Mouse (Mus musculus): ENCODE measurements around the gene Wdr26.

DNA sequence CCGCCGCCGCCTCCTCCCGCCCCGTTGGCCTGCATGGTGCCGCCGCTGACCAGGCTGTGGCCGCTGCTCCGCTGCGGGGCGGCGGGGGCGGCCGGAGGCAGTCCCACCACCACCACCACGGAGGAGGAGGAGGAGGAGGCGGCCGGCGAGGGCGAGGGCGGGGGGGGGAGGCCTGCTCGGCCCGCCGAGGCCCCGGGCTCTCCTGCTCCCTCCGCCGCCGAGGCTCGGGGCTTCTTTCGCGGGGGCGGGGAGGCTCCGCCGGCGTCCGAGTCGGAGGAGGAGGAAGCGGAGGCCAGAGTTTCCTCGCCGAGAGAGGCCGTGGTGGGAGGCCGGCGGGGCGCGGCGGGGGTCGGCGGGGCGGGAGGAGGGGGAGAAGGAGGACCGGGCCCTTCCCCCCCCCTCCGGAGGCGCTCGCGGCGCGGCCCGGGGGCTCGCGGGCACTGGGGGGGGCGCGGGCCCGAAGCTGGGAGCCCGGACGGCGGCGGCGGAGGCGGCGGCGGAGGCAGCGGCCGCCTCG, 340 bp downstream of the Wdr26 start:
- no peak for TF ChIP-seq GATA1 (IDR thresholded peaks at IDR 0.05; ENCODE audit: low read length)
- TF ChIP-seq TAL1 (IDR thresholded peaks at IDR 0.05; ENCODE audit: low read length): no peak
